16 mouse cellular contexts compared by ENCODE assay signal in genomic region chr15:56436131-56436530, GRCm38 (mm10).
"Had no signal": no experiment of that assay in that cellular context is flagged by ENCODE, and none has a peak within 500 bp of the region (broad histone marks: within the 10 kb centered on the region; RNA-seq: fewer than 3 reads in every experiment).

No protein-coding gene starts in this region.

- H3K27me3 ChIP-seq: midbrain, embryonic 12.5 days; neural tube, embryonic 12.5 days; stomach, embryonic 15.5 days had no signal

- H3K4me2 ChIP-seq: lung, embryonic 14.5 days; midbrain, embryonic 12.5 days; neural tube, embryonic 12.5 days; stomach, embryonic 15.5 days had no signal

- H3K4me3 ChIP-seq: midbrain, embryonic 10.5 days; midbrain, embryonic 12.5 days; neural tube, embryonic 12.5 days; stomach, embryonic 15.5 days had no signal

- DNase-seq: lung, adult 18-20 months; lung, embryonic 14.5 days; lung, postnatal 10 days; lung, postnatal 4 days; midbrain, embryonic 14.5 days; retina, postnatal 1 day; right cerebral cortex, adult 18-20 months; right cerebral cortex, postnatal 25 days; thymus, adult 2 months; thymus, postnatal 25 days; thymus, postnatal 4 days had no signal

- H3K36me3 ChIP-seq: midbrain, embryonic 10.5 days; midbrain, embryonic 12.5 days; neural tube, embryonic 12.5 days; stomach, embryonic 15.5 days had no signal

- H3K27ac ChIP-seq: midbrain, embryonic 10.5 days; midbrain, embryonic 12.5 days; neural tube, embryonic 12.5 days; stomach, embryonic 15.5 days; stomach, postnatal 0 days had no signal

- H3K4me1 ChIP-seq: midbrain, embryonic 10.5 days; midbrain, embryonic 12.5 days; neural tube, embryonic 12.5 days; stomach, embryonic 15.5 days had no signal
